Mouse (Mus musculus) brain, embryonic 14.5 days (tissue): ENCODE results near the gene Stk40. TPM values are rescaled to one million over a fixed set of nuclear protein-coding genes. Genes with fewer than 3 reads are reported as not detected.

Source experiments
- DNase-seq: peaks from one replicate; pipeline ENCODE4 v3.0.0-alpha.2; 2011; ENCODE audit warnings: low read depth
- CTCF ChIP-seq: fragments of 200-500 bp; IDR thresholded peaks from 2 replicates; pipeline ENCODE4 v1.5.1; 2012; ENCODE audit warnings: inconsistent platforms, mild to moderate bottlenecking, moderate library complexity, borderline replicate concordance; ENCODE audit not compliant: insufficient read depth, insufficient read length; ENCODE audit errors: extremely low read depth
- polyA plus RNA-seq: library from polyadenylated mRNA; depleted of rRNA; stranded (reverse); fragments of >200 nt; gene quantifications from 2 replicates; pipeline ENCODE4 v1.2.3, GENCODE M21; 2012; rRNA removed

Stk40 gene
- polyA plus RNA-seq, 1 experiment = 28.1 TPM

GRCm38 (mm10) chr4:126187096-126187495, 83.3 kb downstream of the Stk40 start:
- DNase-seq = no peak
- TF ChIP-seq CTCF = no peak

Other genes with a start within 250 kb of the Stk40 start
- 1.1 and 1.3 TPM in 2 replicates for gene Csf3r, start 79.4 kb upstream of the Stk40 start, polyA plus RNA-seq
- gene Mrps15, start 57.0 kb upstream of the Stk40 start, polyA plus RNA-seq = 66.2 and 70.9 TPM in 2 replicates
- gene Oscp1, start 45.4 kb upstream of the Stk40 start, polyA plus RNA-seq = 6.4 and 14.7 TPM in 2 replicates
- gene Lsm10, start 7.3 kb upstream of the Stk40 start, polyA plus RNA-seq = 53.6 and 72.8 TPM in 2 replicates
- gene Eva1b, start 43.8 kb downstream of the Stk40 start, polyA plus RNA-seq = 20.7 and 23.1 TPM in 2 replicates
- 0.66 and 0.81 TPM in 2 replicates for gene Sh3d21, start 59.5 kb downstream of the Stk40 start, polyA plus RNA-seq
- 108 and 133 TPM in 2 replicates for gene Thrap3, start 98.8 kb downstream of the Stk40 start, polyA plus RNA-seq
- 182 and 209 TPM in 2 replicates for gene Map7d1, start 152.4 kb downstream of the Stk40 start, polyA plus RNA-seq
- 123 and 136 TPM in 2 replicates for gene Trappc3, start 158.4 kb downstream of the Stk40 start, polyA plus RNA-seq
- 1.5 and 6.4 TPM in 2 replicates for gene Col8a2, start 182.8 kb downstream of the Stk40 start, polyA plus RNA-seq
- 67.8 and 81.6 TPM in 2 replicates for gene Adprhl2, start 217.7 kb downstream of the Stk40 start, polyA plus RNA-seq
- 14.8 and 21.6 TPM in 2 replicates for gene Tekt2, start 221.7 kb downstream of the Stk40 start, polyA plus RNA-seq